Mouse (Mus musculus) limb, embryonic 14.5 days (tissue): ENCODE measurements around the gene Kdf1. TPM values are rescaled to one million over a fixed set of nuclear protein-coding genes. Genes with fewer than 3 reads are reported as not detected.

Experiments
- ATAC-seq: fragments of 200-750 bp; cut with Nextera tagmentation; 2 replicates; pipeline ENCODE4 v1.8.0; 2017; ENCODE audit warnings: low read depth, moderate number of reproducible peaks, moderate TSS enrichment; ENCODE audit not compliant: low FRiP score
- DNase-seq: peaks from one replicate; pipeline ENCODE4 v3.0.0-alpha.2; 2015; ENCODE audit warnings: low spot score
- H3K27ac ChIP-seq: fragments of 300-500 bp; sonication (generic); replicated peaks from 2 replicates; pipeline ENCODE4 v1.5.1; 2014; ENCODE audit warnings: low read depth, mild to moderate bottlenecking, low read length, moderate library complexity, mixed read lengths
- H3K27me3 ChIP-seq: fragments of 300-500 bp; sonication (generic); 2 replicates; pipeline ENCODE4 v1.6.1; 2014; ENCODE audit warnings: low read length, mixed read lengths; ENCODE audit not compliant: control insufficient read depth, insufficient read depth
- H3K36me3 ChIP-seq: fragments of 300-500 bp; sonication (generic); 2 replicates; pipeline ENCODE4 v1.6.1; 2014; ENCODE audit warnings: mild to moderate bottlenecking, low read length, moderate library complexity, mixed read lengths; ENCODE audit not compliant: control insufficient read depth, insufficient read depth
- H3K4me1 ChIP-seq: fragments of 300-500 bp; sonication (generic); 2 replicates; pipeline ENCODE4 v1.6.1; 2014; ENCODE audit warnings: antibody characterized with exemption, low read length, mixed read lengths; ENCODE audit not compliant: control insufficient read depth, insufficient read depth
- H3K4me2 ChIP-seq: fragments of 300-500 bp; sonication (generic); replicated peaks from 2 replicates; pipeline ENCODE4 v1.6.1; 2014; ENCODE audit warnings: low read depth, mild to moderate bottlenecking, low read length, moderate library complexity; ENCODE audit not compliant: severe bottlenecking
- H3K4me3 ChIP-seq: fragments of 300-500 bp; sonication (generic); replicated peaks from 2 replicates; pipeline ENCODE4 v1.5.1; 2014; ENCODE audit warnings: low read length
- H3K9ac ChIP-seq: fragments of 300-500 bp; sonication (generic); 2 replicates; pipeline ENCODE4 v1.6.1; 2014; ENCODE audit warnings: mild to moderate bottlenecking, low read depth, low read length, moderate library complexity; ENCODE audit not compliant: severe bottlenecking
- H3K9me3 ChIP-seq: fragments of 300-500 bp; sonication (generic); 2 replicates; pipeline ENCODE4 v1.6.1; 2016; ENCODE audit warnings: low read length; ENCODE audit not compliant: control insufficient read depth
- POLR2A ChIP-seq: fragments of 200-500 bp; IDR thresholded peaks from 2 replicates; pipeline ENCODE4 v1.8.0; 2012; ENCODE audit warnings: inconsistent platforms, mild to moderate bottlenecking, moderate library complexity, borderline replicate concordance; ENCODE audit not compliant: insufficient read depth, insufficient read length; ENCODE audit errors: extremely low read depth
- WGBS: fragments of 180-500 bp; shearing (Covaris S2); extraction: QIAGEN DNeasy Blood & Tissue Kit; methylation state at CpG from one replicate; pipeline ENCODE4 v1.1.7; 2014; 5-methylcytosine and 5-hydroxymethylcytosine counted together
- polyA plus RNA-seq, 2 experiments: library from polyadenylated mRNA; depleted of rRNA in 1 of 2; stranded (reverse) in 1 of 2; unstranded in 1 of 2; fragments of >200 nt; fragmentation: Nextera tagmentation in 1 of 2; extraction: Ambion mirVana in 1 of 2; gene quantifications; 2 replicates each; pipeline versions ENCODE4 v1.2.1 to v1.2.3; 2012 to 2014

The Kdf1 gene
- polyA plus RNA-seq (2012; rRNA removed) (7.1 and 9.0 TPM in 2 replicates), polyA plus RNA-seq (2014; fragmentation: Nextera tagmentation; extraction: Ambion mirVana) (13.5 and 18.8 TPM in 2 replicates)

DNA sequence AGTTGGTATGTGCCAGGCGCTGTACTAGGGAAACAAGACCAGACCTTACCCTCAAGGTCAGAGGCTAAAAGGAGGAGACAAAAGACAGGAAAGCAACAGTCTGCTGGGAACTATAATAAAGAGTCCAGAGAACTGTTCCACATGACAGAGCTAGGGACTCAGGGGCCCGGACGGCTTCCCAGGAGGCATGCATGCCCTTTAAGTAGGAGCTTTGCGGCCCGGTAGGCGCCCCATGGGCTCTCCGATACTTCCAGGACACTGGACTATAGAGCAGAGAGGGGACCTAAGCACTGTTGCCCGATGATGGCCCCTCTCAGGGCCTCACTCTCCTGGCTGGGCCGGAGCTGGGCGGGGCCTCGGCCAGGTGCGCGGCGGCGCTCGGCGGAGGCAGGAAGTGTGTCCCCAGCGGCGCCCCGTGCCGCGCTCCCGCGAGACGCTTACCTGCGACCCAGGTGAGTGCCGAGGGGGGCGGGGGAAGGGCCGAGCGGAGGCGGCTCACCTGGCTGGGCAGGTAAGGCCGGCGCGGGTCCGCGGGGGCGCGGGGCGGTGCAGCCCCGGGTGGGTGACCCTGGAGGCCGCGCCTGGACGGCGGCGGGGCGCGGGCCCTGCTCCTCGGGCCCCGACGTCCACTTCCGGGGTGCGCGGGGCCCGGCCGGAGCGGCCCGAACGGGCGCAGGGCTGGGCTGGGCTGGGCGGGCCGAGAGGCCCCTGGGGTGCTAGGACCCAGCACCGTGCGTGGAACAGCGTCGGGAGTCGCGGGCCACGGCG, at the start of gene Kdf1:
Gene Kdf1, plus strand, starts transcription at position 363 of the 768 bp plus-strand sequence.
- Histone ChIP-seq H3K4me2 (peak within 1 kb of the TSS; percentile 58), H3K36me3 (no peaks in the 10 kb centered on the region), H3K9ac (peak within 1 kb of the TSS; percentile 61), H3K9me3 (no peaks in the 10 kb centered on the region), H3K27ac (no peak within 1 kb of the TSS), H3K27me3 (peaks cover 33% of the 10 kb centered on the region), H3K4me1 (peaks cover 5% of the 10 kb centered on the region; the same call in 1 of the 2 replicates), H3K4me3 (peak within 1 kb of the TSS; percentile 44)
- peak; percentile 16 for DNase-seq
- WGBS = 6% methylated on average over 30 of the region's 69 CpGs
- TF ChIP-seq POLR2A = no peak
- no peak for ATAC-seq

DNA sequence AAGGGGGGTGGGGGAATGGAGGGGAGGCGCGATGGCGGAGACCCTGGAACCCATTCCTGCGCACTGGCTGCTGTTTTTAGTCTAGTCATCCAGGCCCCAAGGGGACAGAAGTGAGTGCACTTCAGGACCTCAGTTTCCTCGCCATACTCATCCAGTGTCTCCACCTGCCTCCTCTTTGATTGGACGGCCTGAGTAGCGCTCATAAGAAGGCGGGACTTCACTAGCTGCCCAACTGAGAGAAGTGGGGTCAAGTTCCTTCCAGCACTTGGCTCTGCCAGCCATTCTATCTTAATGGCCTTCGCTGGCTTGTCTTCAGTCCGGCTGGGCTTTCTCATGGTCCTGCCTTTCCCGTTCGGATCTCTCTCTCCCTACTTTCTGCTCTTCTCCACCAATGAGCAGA, 49.6 kb upstream of the Kdf1 start:
- WGBS = 12% methylated on average over 10 of the region's 12 CpGs
- H3K4me1 ChIP-seq = peaks cover 8% of the 10 kb centered on the region; the same call in 1 of the 2 replicates
- no peak overlapping the region for H3K27ac ChIP-seq
- DNase-seq (no peak), ATAC-seq (no peak; the same call in 1 of the 2 replicates)
- no peak overlapping the region for H3K9ac ChIP-seq
- H3K4me3 ChIP-seq = no peak overlapping the region; the same call in 1 of the 2 replicates
- H3K27me3 ChIP-seq = 0 out of 2 replicates have a peak, but pooled peaks cover 5% of the 10 kb centered on the region
- no peaks in the 10 kb centered on the region for H3K36me3 ChIP-seq
- H3K4me2 ChIP-seq = peak overlapping the region; percentile 95
- H3K9me3 ChIP-seq = peaks cover 5% of the 10 kb centered on the region
- no peak for TF ChIP-seq POLR2A

GRCm38 (mm10) chr4:133471135-133471821, 47.5 kb upstream of the Kdf1 start:
- Histone ChIP-seq H3K4me3 (no peak overlapping the region), H3K36me3 (no peaks in the 10 kb centered on the region), H3K9ac (no peak overlapping the region), H3K4me1 (peaks cover 8% of the 10 kb centered on the region; the same call in 1 of the 2 replicates), H3K9me3 (peaks cover 5% of the 10 kb centered on the region), H3K4me2 (no peak overlapping the region), H3K27me3 (0 out of 2 replicates have a peak, but pooled peaks cover 5% of the 10 kb centered on the region), H3K27ac (no peak overlapping the region)
- DNase-seq (no peak), ATAC-seq (no peak)
- 80% methylated on average over 7 of the region's 7 CpGs for WGBS
- TF ChIP-seq POLR2A = no peak

GRCm38 (mm10) chr4:133473833-133474232, 44.9 kb upstream of the Kdf1 start:
- WGBS = 62% methylated on average over 2 of the region's 2 CpGs
- Histone ChIP-seq H3K4me1 (0 out of 2 replicates have a peak, but pooled peaks cover 3% of the 10 kb centered on the region), H3K4me3 (no peak overlapping the region), H3K9ac (no peak overlapping the region), H3K27me3 (0 out of 2 replicates have a peak, but pooled peaks cover 5% of the 10 kb centered on the region), H3K9me3 (peaks cover 5% of the 10 kb centered on the region), H3K36me3 (no peaks in the 10 kb centered on the region), H3K4me2 (no peak overlapping the region), H3K27ac (no peak overlapping the region)
- no peak for DNase-seq
- no peak for ATAC-seq
- no peak for TF ChIP-seq POLR2A
